Comparison of ENCODE assay signal across 10 mouse cellular contexts in the genomic region with DNA sequence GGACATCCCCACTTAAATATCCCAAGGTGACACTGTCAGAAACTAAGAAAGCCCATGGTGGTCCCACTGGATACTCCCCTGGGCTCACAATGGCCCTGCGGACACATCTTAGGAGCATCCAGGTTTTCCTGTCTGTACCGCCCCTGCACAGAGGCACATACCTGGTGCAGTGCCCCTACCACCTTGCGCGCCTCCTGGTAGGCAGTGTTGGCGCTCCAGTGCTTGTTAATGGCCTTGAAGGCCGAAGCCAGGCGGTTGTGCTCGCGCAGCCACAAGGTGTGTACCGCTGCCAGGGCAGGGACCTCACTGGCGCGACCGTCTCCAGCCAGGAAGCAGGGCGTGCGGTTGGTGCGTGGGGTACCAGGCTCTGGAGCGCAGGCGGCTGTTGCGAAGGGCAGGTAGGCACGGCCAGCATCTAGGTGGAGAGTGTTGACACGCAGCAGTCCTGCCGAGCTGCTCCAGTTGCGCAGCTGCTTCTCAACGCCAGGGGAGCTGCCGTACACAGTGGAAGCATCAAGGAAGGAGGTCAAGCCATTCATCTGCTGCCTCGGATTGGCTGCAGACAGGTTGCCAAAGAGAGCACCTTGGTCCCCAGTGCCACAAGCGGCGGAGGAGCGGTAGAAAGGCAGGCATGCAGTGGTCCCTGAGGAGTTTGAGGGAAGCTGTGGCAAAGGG. TPM values are rescaled to one million over a fixed set of nuclear protein-coding genes. Genes with fewer than 3 reads are reported as not detected.
DNase-seq lines count a peak whose midpoint lies in the region; ATAC-seq and TF ChIP-seq lines count a peak whose summit lies in the region.
"Had no signal": no experiment of that assay in that cellular context is flagged by ENCODE, and none has a peak within 500 bp of the region (broad histone marks: within the 10 kb centered on the region; RNA-seq: fewer than 3 reads in every experiment).

No protein-coding gene starts in this region.

- H3K9ac ChIP-seq in liver, embryonic 14.5 days (replicated peaks), result no peak overlapping the region
- no peak overlapping the region for H3K9ac ChIP-seq in liver, embryonic 12.5 days
- H3K9ac ChIP-seq in embryonic facial prominence, embryonic 12.5 days, result no peak overlapping the region
- H3K9ac ChIP-seq in midbrain, embryonic 14.5 days (replicated peaks; ENCODE audit: low read length), result no peak overlapping the region
- H3K9ac ChIP-seq in forebrain, embryonic 14.5 days (ENCODE audit: low read length), result no peak overlapping the region

- no peaks in the 10 kb centered on the region for H3K36me3 ChIP-seq in liver, embryonic 14.5 days (replicated peaks; ENCODE audit: control insufficient read depth, insufficient read depth, low read depth)
- no peaks in the 10 kb centered on the region for H3K36me3 ChIP-seq in liver, embryonic 12.5 days
- H3K36me3 ChIP-seq in embryonic facial prominence, embryonic 12.5 days, result no peaks in the 10 kb centered on the region
- H3K36me3 ChIP-seq in midbrain, embryonic 14.5 days (ENCODE audit: control insufficient read depth, insufficient read depth, low read length), result no peaks in the 10 kb centered on the region
- H3K36me3 ChIP-seq in forebrain, embryonic 14.5 days (ENCODE audit: control insufficient read depth, insufficient read depth, low read length), result no peaks in the 10 kb centered on the region

- DNase-seq in liver, embryonic 14.5 days (ENCODE audit: low read depth in 3 of 3, low spot score in 3 of 3), result no peak
- DNase-seq in ZHBTc4 (ENCODE audit: low read depth, low spot score), result peak; percentile 88
- DNase-seq in midbrain, embryonic 14.5 days, result peak; percentile 33
- no peak for DNase-seq in right cerebral cortex, postnatal 4 days
- DNase-seq in cerebellum, adult 11-12 months, result no peak
- no peak for DNase-seq in forebrain, embryonic 14.5 days (ENCODE audit: low spot score)
- DNase-seq: kidney, adult 11 months; spleen, adult 18-20 months had no signal

- no peak overlapping the region for H3K27ac ChIP-seq in liver, embryonic 14.5 days
- H3K27ac ChIP-seq in liver, embryonic 12.5 days, result no peak overlapping the region
- H3K27ac ChIP-seq in embryonic facial prominence, embryonic 12.5 days, result no peak overlapping the region
- no peak overlapping the region for H3K27ac ChIP-seq in midbrain, embryonic 14.5 days (replicated peaks; ENCODE audit: low read depth, low read length)
- no peak overlapping the region for H3K27ac ChIP-seq in forebrain, embryonic 14.5 days (ENCODE audit: low read depth, low read length)

- no peak for ATAC-seq in liver, embryonic 14.5 days (ENCODE audit: insufficient read depth)
- no peak for ATAC-seq in liver, embryonic 12.5 days
- ATAC-seq in embryonic facial prominence, embryonic 12.5 days (ENCODE audit: insufficient number of reproducible peaks, insufficient read depth, low FRiP score, low TSS enrichment), result no peak
- ATAC-seq in midbrain, embryonic 14.5 days (ENCODE audit: low FRiP score, low TSS enrichment), result no peak
- no peak for ATAC-seq in forebrain, embryonic 14.5 days

- 23% methylated on average over 29 of the region's 29 CpGs for WGBS in liver, embryonic 14.5 days (ENCODE audit: insufficient replicate concordance)
- 25% methylated on average over 29 of the region's 29 CpGs for WGBS in liver, embryonic 12.5 days (ENCODE audit: insufficient replicate concordance)
- WGBS in embryonic facial prominence, embryonic 12.5 days, result 36% methylated on average over 29 of the region's 29 CpGs
- 45% methylated on average over 29 of the region's 29 CpGs for WGBS in midbrain, embryonic 14.5 days
- WGBS in forebrain, embryonic 14.5 days, result 40% methylated on average over 29 of the region's 29 CpGs

- no peak for TF ChIP-seq EP300 in liver, embryonic 14.5 days (IDR thresholded peaks at IDR 0.05; ENCODE audit: low read depth)

- H3K4me2 ChIP-seq in liver, embryonic 14.5 days (ENCODE audit: low read depth), result no peak overlapping the region
- H3K4me2 ChIP-seq in liver, embryonic 12.5 days, result no peak overlapping the region
- H3K4me2 ChIP-seq in embryonic facial prominence, embryonic 12.5 days (replicated peaks), result peak overlapping the region; percentile 27
- H3K4me2 ChIP-seq in midbrain, embryonic 14.5 days (ENCODE audit: low read length), result no peak overlapping the region
- no peak overlapping the region for H3K4me2 ChIP-seq in forebrain, embryonic 14.5 days (ENCODE audit: low read length)

- H3K4me3 ChIP-seq in liver, embryonic 14.5 days (ENCODE audit: insufficient read depth in 1 of 2, low read depth in 2 of 2, low read length in 2 of 2), result no peak overlapping the region
- H3K4me3 ChIP-seq in liver, embryonic 12.5 days, result no peak overlapping the region
- no peak overlapping the region for H3K4me3 ChIP-seq in embryonic facial prominence, embryonic 12.5 days
- H3K4me3 ChIP-seq in midbrain, embryonic 14.5 days (replicated peaks; ENCODE audit: low read depth, low read length), result no peak overlapping the region
- H3K4me3 ChIP-seq in forebrain, embryonic 14.5 days (ENCODE audit: low read depth, low read length), result no peak overlapping the region

- TF ChIP-seq CTCF in liver, embryonic 14.5 days (IDR thresholded peaks at IDR 0.05; ENCODE audit: low read depth), result 0 out of 2 replicates have a peak, but pooled peaks have one; percentile 8

- no peaks in the 10 kb centered on the region for H3K27me3 ChIP-seq in liver, embryonic 14.5 days (ENCODE audit: control insufficient read depth, insufficient read depth, low read length)
- H3K27me3 ChIP-seq in liver, embryonic 12.5 days (replicated peaks), result peaks cover 7% of the 10 kb centered on the region
- H3K27me3 ChIP-seq in embryonic facial prominence, embryonic 12.5 days, result no peaks in the 10 kb centered on the region
- H3K27me3 ChIP-seq in midbrain, embryonic 14.5 days (ENCODE audit: control insufficient read depth, insufficient read depth, low read length), result no peaks in the 10 kb centered on the region
- no peaks in the 10 kb centered on the region for H3K27me3 ChIP-seq in forebrain, embryonic 14.5 days (replicated peaks; ENCODE audit: control insufficient read depth, insufficient read depth, low read length)

- H3K4me1 ChIP-seq in liver, embryonic 14.5 days (replicated peaks; ENCODE audit: control insufficient read depth in 2 of 2, insufficient read depth in 2 of 2, low read length in 1 of 2), result no peaks in the 10 kb centered on the region
- H3K4me1 ChIP-seq in liver, embryonic 12.5 days, result no peaks in the 10 kb centered on the region
- no peaks in the 10 kb centered on the region for H3K4me1 ChIP-seq in embryonic facial prominence, embryonic 12.5 days
- H3K4me1 ChIP-seq in midbrain, embryonic 14.5 days (ENCODE audit: control insufficient read depth, insufficient read depth, low read length), result no peaks in the 10 kb centered on the region
- no peaks in the 10 kb centered on the region for H3K4me1 ChIP-seq in forebrain, embryonic 14.5 days (ENCODE audit: control insufficient read depth, insufficient read depth, low read length)

- H3K9me3 ChIP-seq in liver, embryonic 14.5 days (ENCODE audit: control insufficient read depth, low read length), result no peaks in the 10 kb centered on the region
- H3K9me3 ChIP-seq in liver, embryonic 12.5 days (replicated peaks), result no peaks in the 10 kb centered on the region
- no peaks in the 10 kb centered on the region for H3K9me3 ChIP-seq in embryonic facial prominence, embryonic 12.5 days
- no peaks in the 10 kb centered on the region for H3K9me3 ChIP-seq in midbrain, embryonic 14.5 days (ENCODE audit: control insufficient read depth, low read length)
- no peaks in the 10 kb centered on the region for H3K9me3 ChIP-seq in forebrain, embryonic 14.5 days (replicated peaks; ENCODE audit: control insufficient read depth, low read length)

RNA-seq across cellular contexts. Expression of gene Tpo, which starts 29.4 kb away (rescaled TPM):
- polyA plus RNA-seq in liver, embryonic 14.5 days (2012; rRNA removed), result not detected in 2 replicates
- polyA plus RNA-seq in liver, embryonic 14.5 days (2014; fragmentation: Nextera tagmentation; extraction: Ambion mirVana), result not detected in 2 replicates
- polyA plus RNA-seq in liver, embryonic 12.5 days (2016; fragmentation: Nextera tagmentation; extraction: Ambion mirVana), result not detected in 2 replicates
- 0.08 TPM in 1 of 2 replicates, not detected in the other for polyA plus RNA-seq in embryonic facial prominence, embryonic 12.5 days (2016; fragmentation: Nextera tagmentation; extraction: Ambion mirVana)
- polyA plus RNA-seq in midbrain, embryonic 14.5 days (2014; fragmentation: Nextera tagmentation; extraction: Ambion mirVana), result 0.14 and 0.35 TPM in 2 replicates
- 0.09 and 0.15 TPM in 2 replicates for polyA plus RNA-seq in forebrain, embryonic 14.5 days (2014; fragmentation: Nextera tagmentation; extraction: Ambion mirVana)

Comparison
In these comparisons a context has a peak if more than half of its experiments do, and no peak if none do; other contexts are left out.
1. DNase-seq: peak in ZHBTc4 (single experiment) and midbrain, embryonic 14.5 days (single experiment); none in liver, embryonic 14.5 days (0 of 3), right cerebral cortex, postnatal 4 days (single experiment), cerebellum, adult 11-12 months (single experiment) and forebrain, embryonic 14.5 days (single experiment).